Mouse (Mus musculus): Measurements from ENCODE around the gene Vwa8.

- no peak for TF ChIP-seq CTCF (IDR thresholded peaks at IDR 0.05)
- no peak for TF ChIP-seq EP300 (IDR thresholded peaks at IDR 0.05)
Observed at GRCm38 (mm10) chr14:79136585-79136984, 287.7 kb downstream of the Vwa8 start.
